Mouse (Mus musculus): ENCODE results near the gene Cnpy1.

Cnpy1 gene

GRCm38 (mm10) chr5:28161938-28162402, 83.6 kb downstream of the Cnpy1 start:
- no peak for DNase-seq

GRCm38 (mm10) chr5:28161383-28161937, 84.1 kb downstream of the Cnpy1 start:
- DNase-seq, result no peak

GRCm38 (mm10) chr5:28159891-28160470, 85.6 kb downstream of the Cnpy1 start:
- no peak for DNase-seq

- no peak for DNase-seq
Observed at GRCm38 (mm10) chr5:28159072-28159458, 86.5 kb downstream of the Cnpy1 start.

GRCm38 (mm10) chr5:28158308-28159071, 87.1 kb downstream of the Cnpy1 start:
- DNase-seq, result no peak

GRCm38 (mm10) chr5:28157781-28158180, 87.8 kb downstream of the Cnpy1 start:
- DNase-seq, result no peak

- DNase-seq, result no peak
Observed at GRCm38 (mm10) chr5:28157044-28157730, 88.4 kb downstream of the Cnpy1 start.
